Mouse (Mus musculus): ENCODE data around the gene Pkd2.
"Not testable (repeated sequence)": the region's sequence is repeated elsewhere in the genome, so short reads cannot be mapped to it uniquely, and the experiment has no call there.

The Pkd2 gene

GRCm38 (mm10) chr5:104458832-104459705 is at the start of gene Pkd2:
Pkd2 (plus strand) TSS chr5:104459450.
- DNase-seq = peak; percentile 99

GRCm38 (mm10) chr5:104415999-104416398 is 43.3 kb upstream of the Pkd2 start:
- no peak for DNase-seq

- no peak for DNase-seq
These were observed 42.2 kb upstream of the Pkd2 start for GRCm38 (mm10) chr5:104417028-104417427.

GRCm38 (mm10) chr5:104417721-104418120 is 41.5 kb upstream of the Pkd2 start:
- no peak for DNase-seq

- no peak for DNase-seq
These were observed 37.2 kb upstream of the Pkd2 start for GRCm38 (mm10) chr5:104422039-104422438.

- DNase-seq = no peak
These were observed 35.4 kb upstream of the Pkd2 start for GRCm38 (mm10) chr5:104423861-104424260.

GRCm38 (mm10) chr5:104425949-104426348 is 33.3 kb upstream of the Pkd2 start:
- no peak for DNase-seq

GRCm38 (mm10) chr5:104432886-104433285 is 26.4 kb upstream of the Pkd2 start:
- DNase-seq = no peak

GRCm38 (mm10) chr5:104433968-104434565 is 25.2 kb upstream of the Pkd2 start:
- DNase-seq = no peak

GRCm38 (mm10) chr5:104434835-104435301 is 24.4 kb upstream of the Pkd2 start, which contains the start of gene Spp1:
Spp1 (plus strand) TSS chr5:104435118.
- DNase-seq = no peak

GRCm38 (mm10) chr5:104436406-104437076 is 22.7 kb upstream of the Pkd2 start:
- no peak for DNase-seq

- DNase-seq = no peak
These were observed 16.9 kb upstream of the Pkd2 start for GRCm38 (mm10) chr5:104442396-104442795.

- no peak for DNase-seq
These were observed 16.4 kb upstream of the Pkd2 start for GRCm38 (mm10) chr5:104442850-104443249.

GRCm38 (mm10) chr5:104446156-104446555 is 13.1 kb upstream of the Pkd2 start:
- DNase-seq = peak; percentile 94

- DNase-seq = not testable (repeated sequence)
These were observed 10.9 kb upstream of the Pkd2 start for GRCm38 (mm10) chr5:104448346-104448745.

GRCm38 (mm10) chr5:104449491-104449890 is 9.8 kb upstream of the Pkd2 start:
- DNase-seq = no peak

- no peak for DNase-seq
These were observed 6.2 kb upstream of the Pkd2 start for GRCm38 (mm10) chr5:104453075-104453474.

- no peak for DNase-seq
These were observed 4.7 kb upstream of the Pkd2 start for GRCm38 (mm10) chr5:104454564-104454963.

- DNase-seq = peak; percentile 96
These were observed 631 bp downstream of the Pkd2 start for GRCm38 (mm10) chr5:104459706-104460455.

GRCm38 (mm10) chr5:104460456-104460838 is 1.2 kb downstream of the Pkd2 start:
- DNase-seq = no peak

- peak; percentile 93 for DNase-seq
These were observed 1.6 kb downstream of the Pkd2 start for GRCm38 (mm10) chr5:104460856-104461255.

- peak; percentile 89 for DNase-seq
These were observed 6.0 kb downstream of the Pkd2 start for GRCm38 (mm10) chr5:104465279-104465678.

GRCm38 (mm10) chr5:104465731-104466130 is 6.5 kb downstream of the Pkd2 start:
- peak; percentile 98 for DNase-seq
